In the genomic region with DNA sequence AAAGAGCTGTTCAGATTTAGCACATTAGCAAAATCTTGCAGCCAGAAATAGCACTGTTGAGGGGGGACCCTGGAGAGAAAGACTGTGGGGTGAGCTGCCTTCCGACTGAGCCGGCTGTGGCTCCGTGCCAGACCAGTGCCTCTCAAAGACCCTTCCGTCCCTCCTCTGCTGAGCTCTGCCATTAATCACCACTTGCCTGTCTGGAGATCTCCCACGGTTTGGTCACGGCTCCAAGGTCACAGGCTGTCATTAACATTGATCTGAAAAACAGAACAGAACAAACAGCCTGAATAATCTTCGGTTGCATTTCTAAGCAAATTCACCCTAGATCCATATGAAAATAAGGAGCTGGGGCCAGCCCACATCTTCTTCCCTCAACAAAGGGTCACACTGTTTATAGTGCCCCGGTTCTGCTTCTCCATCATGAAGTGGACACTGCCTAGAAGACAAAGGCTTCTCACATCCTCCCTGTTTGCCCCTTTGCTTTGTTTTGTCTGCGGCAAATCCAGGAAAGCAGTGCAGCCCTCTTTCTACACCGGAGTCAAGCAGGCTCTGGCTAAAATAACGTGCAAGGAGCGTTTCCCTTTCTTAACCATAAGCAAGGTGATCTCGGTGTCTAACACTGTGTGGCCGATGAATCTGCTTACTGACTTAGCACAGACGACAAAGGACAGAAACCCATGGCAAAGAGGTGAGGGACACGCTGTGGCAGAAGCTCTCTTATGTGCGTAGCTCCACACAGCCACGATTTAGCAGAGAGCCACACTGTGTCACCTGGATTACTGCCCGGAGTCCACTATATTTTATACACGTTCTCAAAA, we compare ENCODE assay signal across 8 mouse cellular contexts. TPM values are rescaled to one million over a fixed set of nuclear protein-coding genes. Genes with fewer than 3 reads are reported as not detected.
DNase-seq lines count a peak whose midpoint lies in the region; ATAC-seq and TF ChIP-seq lines count a peak whose summit lies in the region.

No protein-coding gene starts in this region.

- no peak for TF ChIP-seq CTCF in lung, embryonic 14.5 days (IDR thresholded peaks at IDR 0.05; ENCODE audit: low read depth)

- peak; percentile 68 for DNase-seq in lung, embryonic 14.5 days
- no peak for DNase-seq in lung, adult 18-20 months
- peak; percentile 70 to 77 for DNase-seq in cerebellum, postnatal 14 days
- DNase-seq in frontal cortex, postnatal 14 days (ENCODE audit: low spot score in 2 of 2) = peak; percentile 18 to 20
- peak; percentile 29 for DNase-seq in layer of hippocampus, adult 11-12 months (ENCODE audit: low spot score)

- H3K4me1 ChIP-seq in lung, embryonic 14.5 days (ENCODE audit: insufficient read depth) = peaks cover 18% of the 10 kb centered on the region
- H3K4me1 ChIP-seq in midbrain, embryonic 16.5 days (ENCODE audit: control insufficient read depth, insufficient read depth, low read length) = peaks cover 30% of the 10 kb centered on the region

- peak overlapping the region; percentile 46; the same call in 1 of the 2 replicates for H3K27ac ChIP-seq in lung, embryonic 14.5 days (ENCODE audit: low read depth)
- peak overlapping the region; percentile 92 for H3K27ac ChIP-seq in midbrain, embryonic 16.5 days (ENCODE audit: low read length)

- H3K27me3 ChIP-seq in lung, embryonic 14.5 days (ENCODE audit: insufficient read depth, low read length) = no peaks in the 10 kb centered on the region
- H3K27me3 ChIP-seq in midbrain, embryonic 16.5 days (ENCODE audit: control insufficient read depth, insufficient read depth, low read depth, low read length) = no peaks in the 10 kb centered on the region

- H3K9ac ChIP-seq in lung, embryonic 14.5 days = peak overlapping the region; percentile 41
- H3K9ac ChIP-seq in midbrain, embryonic 16.5 days (ENCODE audit: low read depth, low read length) = peak overlapping the region; percentile 61

- H3K36me3 ChIP-seq in lung, embryonic 14.5 days (ENCODE audit: insufficient read depth) = no peaks in the 10 kb centered on the region
- H3K36me3 ChIP-seq in midbrain, embryonic 16.5 days (ENCODE audit: control insufficient read depth, insufficient read depth, low read length) = no peaks in the 10 kb centered on the region

- peak overlapping the region; percentile 40 for H3K4me2 ChIP-seq in lung, embryonic 14.5 days
- peak overlapping the region; percentile 50 for H3K4me2 ChIP-seq in midbrain, embryonic 16.5 days (ENCODE audit: low read length)

- WGBS in lung, embryonic 14.5 days = 22% methylated on average over 20 of the region's 20 CpGs
- WGBS in midbrain, embryonic 16.5 days = 8% methylated on average over 20 of the region's 20 CpGs

- H3K9me3 ChIP-seq in lung, embryonic 14.5 days (ENCODE audit: low read depth, low read length) = no peaks in the 10 kb centered on the region
- no peaks in the 10 kb centered on the region for H3K9me3 ChIP-seq in midbrain, embryonic 16.5 days (replicated peaks; ENCODE audit: control insufficient read depth, low read length, poor library complexity, severe bottlenecking)

- H3K4me3 ChIP-seq in lung, embryonic 14.5 days (ENCODE audit: low read depth, low read length) = no peak overlapping the region
- H3K4me3 ChIP-seq in midbrain, embryonic 16.5 days (ENCODE audit: low read depth, low read length) = no peak overlapping the region; the same call in 1 of the 2 replicates

- ATAC-seq in lung, embryonic 14.5 days (ENCODE audit: insufficient read depth) = peak; percentile 83; the same call in 1 of the 2 replicates
- ATAC-seq in midbrain, embryonic 16.5 days = peak; percentile 82
- ATAC-seq in erythroblast, adult 5-6 weeks (replicated peaks; ENCODE audit: low FRiP score, poor library complexity, severe bottlenecking) = no peak
- ATAC-seq in erythroid progenitor cell, adult 5-6 weeks (replicated peaks; ENCODE audit: low FRiP score, poor library complexity, severe bottlenecking) = no peak

RNA-seq across cellular contexts. Expression of gene Ttc30a1, which starts 47.5 kb away (rescaled TPM):
- polyA plus RNA-seq in lung, embryonic 14.5 days (2014; fragmentation: Nextera tagmentation; extraction: Ambion mirVana) = 9.0 and 9.4 TPM in 2 replicates
- 8.8 and 10.2 TPM in 2 replicates for polyA plus RNA-seq in midbrain, embryonic 16.5 days (2015; fragmentation: Nextera tagmentation; extraction: Ambion mirVana)
- 0.42 TPM in 1 of 2 replicates, not detected in the other for total RNA-seq in erythroblast, adult 5-6 weeks (2015; ENCODE audit: low replicate concordance)
- total RNA-seq in erythroblast, adult 5-6 weeks (2017; ENCODE audit: low replicate concordance) = 0.17 and 1.7 TPM in 2 replicates
- 0.84 and 2.2 TPM in 2 replicates for total RNA-seq in erythroid progenitor cell, adult 5-6 weeks (2015; ENCODE audit: low replicate concordance)
- total RNA-seq in erythroid progenitor cell, adult 5-6 weeks (2017; ENCODE audit: low replicate concordance) = 0.45 and 0.51 TPM in 2 replicates

RNA-seq across cellular contexts. Expression of gene Ttc30a2, which starts 51.3 kb away (rescaled TPM):
- 0.14 and 0.33 TPM in 2 replicates for polyA plus RNA-seq in lung, embryonic 14.5 days (2014; fragmentation: Nextera tagmentation; extraction: Ambion mirVana)
- 0.78 and 1.2 TPM in 2 replicates for polyA plus RNA-seq in midbrain, embryonic 16.5 days (2015; fragmentation: Nextera tagmentation; extraction: Ambion mirVana)
- total RNA-seq in erythroblast, adult 5-6 weeks (2015; ENCODE audit: low replicate concordance) = not detected in 2 replicates
- total RNA-seq in erythroblast, adult 5-6 weeks (2017; ENCODE audit: low replicate concordance) = 0.43 TPM in 1 of 2 replicates, not detected in the other
- not detected in 2 replicates for total RNA-seq in erythroid progenitor cell, adult 5-6 weeks (2015; ENCODE audit: low replicate concordance)
- total RNA-seq in erythroid progenitor cell, adult 5-6 weeks (2017; ENCODE audit: low replicate concordance) = not detected in 2 replicates

Comparison
In these comparisons a context has a peak if more than half of its experiments do, and no peak if none do; other contexts are left out.
1. DNase-seq: peak in lung, embryonic 14.5 days (single experiment), cerebellum, postnatal 14 days (2 of 2), frontal cortex, postnatal 14 days (2 of 2) and layer of hippocampus, adult 11-12 months (single experiment); none in lung, adult 18-20 months (0 of 2).
2. ATAC-seq: peak in lung, embryonic 14.5 days (single experiment) and midbrain, embryonic 16.5 days (single experiment); none in erythroblast, adult 5-6 weeks (single experiment) and erythroid progenitor cell, adult 5-6 weeks (single experiment).